Comparison of ENCODE assay signal across 22 mouse cellular contexts in the genomic region with DNA sequence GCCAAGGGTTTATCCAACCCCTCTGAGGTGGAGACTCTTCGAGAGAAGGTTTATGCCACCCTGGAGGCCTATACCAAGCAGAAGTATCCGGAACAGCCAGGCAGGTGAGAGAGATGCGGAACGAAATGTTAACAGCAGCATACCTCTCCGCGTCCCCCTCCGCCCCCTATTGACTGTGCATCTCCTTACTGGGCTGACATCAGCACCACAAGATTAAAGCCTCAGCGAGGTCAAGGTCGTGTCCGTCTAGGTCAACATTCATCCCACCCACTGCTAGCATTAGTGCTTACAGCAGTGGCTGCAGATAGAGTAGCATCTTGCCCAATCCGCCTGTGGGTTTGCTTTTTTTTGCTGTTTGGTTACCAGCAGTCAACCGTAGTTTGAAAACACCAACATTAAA. TPM values are rescaled to one million over a fixed set of nuclear protein-coding genes. Genes with fewer than 3 reads are reported as not detected.
A peak's percentile ranks its signal among the peaks of the same experiment; 100 is the strongest.
DNase-seq lines count a peak whose midpoint lies in the region; TF ChIP-seq lines count a peak whose summit lies in the region.
"Had no signal": no experiment of that assay in that cellular context is flagged by ENCODE, and none has a peak within 500 bp of the region (broad histone marks: within the 10 kb centered on the region; RNA-seq: fewer than 3 reads in every experiment).

No protein-coding gene starts in this region.

- H3K9me3 ChIP-seq in E14TG2a.4 (ENCODE audit: low read length): no peaks in the 10 kb centered on the region
- H3K9me3 ChIP-seq in ES-Bruce4 (replicated peaks; ENCODE audit: control insufficient read depth, insufficient read depth, low read length, poor library complexity, severe bottlenecking): no peaks in the 10 kb centered on the region
- H3K9me3 ChIP-seq in ES-E14 (ENCODE audit: control insufficient read depth, insufficient read depth, low read depth, low read length): no peaks in the 10 kb centered on the region
- H3K9me3 ChIP-seq: embryonic facial prominence, embryonic 10.5 days; embryonic facial prominence, embryonic 12.5 days; forebrain, embryonic 13.5 days; forebrain, embryonic 15.5 days had no signal

- peak; percentile 38 for DNase-seq in ES-E14 (ENCODE audit: low read depth, low spot score)
- peak; percentile 63 for DNase-seq in ZHBTc4 (ENCODE audit: low read depth, low spot score)
- no peak for DNase-seq in adrenal gland, adult 8-10 months
- no peak for DNase-seq in gastrocnemius, postnatal 25 days
- DNase-seq in urinary bladder, postnatal 14 days (ENCODE audit: low spot score): no peak
- DNase-seq: adrenal gland, adult 2 months; adrenal gland, postnatal 14 days; adrenal gland, postnatal 36 days; cerebellum, adult 11-12 months; cerebellum, adult 2 months; cerebellum, adult 9-10 months; cerebellum, postnatal 10 days; cerebellum, postnatal 25 days; forebrain, postnatal 0 days had no signal

- peaks cover 50% of the 10 kb centered on the region for H3K4me1 ChIP-seq in E14TG2a.4 (replicated peaks; ENCODE audit: low read depth, low read length)
- peaks cover 2% of the 10 kb centered on the region for H3K4me1 ChIP-seq in ES-Bruce4 (ENCODE audit: control insufficient read depth, insufficient read depth, low read length)
- H3K4me1 ChIP-seq in ES-E14 (ENCODE audit: control insufficient read depth in 2 of 2, insufficient read depth in 2 of 2, low read length in 2 of 2, poor library complexity in 1 of 2): peaks cover 2 to 13% of the 10 kb centered on the region in 2 experiments; a peak in 3 of 4 replicates
- H3K4me1 ChIP-seq: embryonic facial prominence, embryonic 10.5 days; embryonic facial prominence, embryonic 12.5 days; forebrain, embryonic 13.5 days had no signal

- TF ChIP-seq POLR2A in ES-Bruce4 (IDR thresholded peaks at IDR 0.05; ENCODE audit: insufficient read depth, low read length): no peak

- H3K27me3 ChIP-seq in E14TG2a.4 (ENCODE audit: insufficient read depth, low read length): peaks cover 54% of the 10 kb centered on the region
- H3K27me3 ChIP-seq in ES-Bruce4 (ENCODE audit: control insufficient read depth, insufficient read depth, low read length, poor library complexity, severe bottlenecking): no peaks in the 10 kb centered on the region
- H3K27me3 ChIP-seq: embryonic facial prominence, embryonic 12.5 days; forebrain, embryonic 15.5 days had no signal

- H3K27ac ChIP-seq in ES-Bruce4 (ENCODE audit: insufficient read depth, low read length): no peak overlapping the region
- H3K27ac ChIP-seq in ES-E14 (ENCODE audit: insufficient read depth, low read depth, low read length, poor library complexity, severe bottlenecking): no peak overlapping the region
- H3K27ac ChIP-seq: embryonic facial prominence, embryonic 10.5 days; embryonic facial prominence, embryonic 12.5 days; forebrain, embryonic 13.5 days; forebrain, embryonic 15.5 days had no signal

- H3K36me3 ChIP-seq in E14TG2a.4 (ENCODE audit: insufficient read depth, low read length) (no peaks in the 10 kb centered on the region), ES-Bruce4 (ENCODE audit: control insufficient read depth, insufficient read depth, low read length, poor library complexity, severe bottlenecking) (no peaks in the 10 kb centered on the region), ES-E14 (ENCODE audit: control insufficient read depth, insufficient read depth, low read length, poor library complexity, severe bottlenecking) (no peaks in the 10 kb centered on the region)
- H3K36me3 ChIP-seq: embryonic facial prominence, embryonic 10.5 days; forebrain, embryonic 15.5 days had no signal

- H3K4me3 ChIP-seq in E14TG2a.4 (replicated peaks; ENCODE audit: low read length) (peak overlapping the region; percentile 14; the same call in 1 of the 2 replicates), ES-Bruce4 (ENCODE audit: low read depth, low read length) (no peak overlapping the region), ES-E14 (ENCODE audit: insufficient read depth in 1 of 2, low read depth in 1 of 2, low read length in 2 of 2, poor library complexity in 1 of 2, severe bottlenecking in 1 of 2) (no peak overlapping the region)
- H3K4me3 ChIP-seq: embryonic facial prominence, embryonic 10.5 days; embryonic facial prominence, embryonic 12.5 days; forebrain, embryonic 13.5 days; forebrain, embryonic 15.5 days had no signal

- TF ChIP-seq EP300 in ES-Bruce4 (IDR thresholded peaks at IDR 0.05; ENCODE audit: insufficient read depth, low read depth, low read length): peak; percentile 70; the same call in 1 of the 2 replicates

- TF ChIP-seq CTCF in E14TG2a.4 (conservative IDR thresholded peaks at IDR 0.05; ENCODE audit: low read length): peak; percentile 11; the same call in 1 of the 2 replicates
- peak; percentile 44 for TF ChIP-seq CTCF in ES-Bruce4 (IDR thresholded peaks at IDR 0.05; ENCODE audit: low read depth, low read length)

- in situ Hi-C loops in ES-E14 (cut with MboI; ENCODE audit: low sequenced_read_pairs in 2 of 2, unreplicated experiment in 2 of 2): loop anchor here in 1 of 2 experiments (25.0 kb wide), 1 partner anchor 423 kb away; no protein-coding TSS in a partner anchor

- H3K9ac ChIP-seq in ES-Bruce4 (ENCODE audit: low read depth, poor library complexity, severe bottlenecking) (no peak overlapping the region), ES-E14 (ENCODE audit: insufficient read depth, low read depth, low read length, poor library complexity, severe bottlenecking) (no peak overlapping the region)
- H3K9ac ChIP-seq: embryonic facial prominence, embryonic 12.5 days; forebrain, embryonic 13.5 days; forebrain, embryonic 15.5 days; forebrain, postnatal 0 days had no signal

TF ChIP-seq in ES-E14, 5 proteins besides CTCF, POLR2A, EP300 and RAD21:
- no peak for TF ChIP-seq ZNF384 (IDR thresholded peaks at IDR 0.05; ENCODE audit: low read depth, low read length)
- TF ChIP-seq ZC3H11A (IDR thresholded peaks at IDR 0.05; ENCODE audit: borderline replicate concordance, low read depth, low read length): no peak
- TF ChIP-seq CHD2 (IDR thresholded peaks at IDR 0.05; ENCODE audit: low read depth, low read length): no peak
- no peak for TF ChIP-seq HCFC1 (IDR thresholded peaks at IDR 0.05; ENCODE audit: borderline replicate concordance, insufficient read depth, low read length)
- TF ChIP-seq MAFK (IDR thresholded peaks at IDR 0.05; ENCODE audit: insufficient read depth, low read depth, low read length): no peak

RNA-seq across cellular contexts. Expression of gene Rxrg, which starts 37.5 kb away (rescaled TPM):
- polyA plus RNA-seq in ES-Bruce4 (2011; ENCODE audit: insufficient read depth, insufficient read length, low read depth, missing spikeins): not detected in 2 replicates
- 0.45 and 0.90 TPM in 2 replicates for total RNA-seq in ES-E14 (2012; rRNA removed)
- 1 to 10 TPM; 1.2 to 3.3 (median 3.0) TPM for total RNA-seq in adrenal gland, adult 8-10 months (2022)
- total RNA-seq in gastrocnemius, postnatal 25 days (2021): 10 to 100 TPM; 24.9 to 51.0 TPM
- total RNA-seq: MEL had no signal
- polyA plus RNA-seq: C2C12 had no signal

RNA-seq across cellular contexts. Expression of gene Lmx1a, which starts 53.3 kb away (rescaled TPM):
- polyA plus RNA-seq in ES-Bruce4 (2011; ENCODE audit: insufficient read depth, insufficient read length, low read depth, missing spikeins): 0.18 and 0.21 TPM in 2 replicates
- 1.4 and 2.0 TPM in 2 replicates for total RNA-seq in ES-E14 (2012; rRNA removed)
- under 1 TPM in 1 of 4 experiments, not detected in 3; 0.07 TPM for total RNA-seq in adrenal gland, adult 8-10 months (2022)
- total RNA-seq in gastrocnemius, postnatal 25 days (2021): under 1 TPM; 0.43 to 0.51 TPM
- total RNA-seq: adrenal gland, postnatal 14 days; MEL had no signal
- polyA plus RNA-seq: adrenal gland, adult 2 months had no signal

Comparison
In these comparisons a context has a peak if more than half of its experiments do, and no peak if none do; other contexts are left out.
1. DNase-seq: peak in ES-E14 (single experiment) and ZHBTc4 (single experiment); none in adrenal gland, adult 8-10 months (single experiment), gastrocnemius, postnatal 25 days (single experiment) and urinary bladder, postnatal 14 days (single experiment).
2. RNA of gene Rxrg, which starts 37.5 kb away (total RNA-seq): 24.9 to 51.0 TPM in gastrocnemius, postnatal 25 days; 1.2 to 3.3 TPM in adrenal gland, adult 8-10 months and 0.45 to 0.90 TPM in ES-E14; every median in the first group is over 4 times any median in the second.